Mouse (Mus musculus): ENCODE measurements around the gene Atpif1.
"Not testable (repeated sequence)": the region's sequence is repeated elsewhere in the genome, so short reads cannot be mapped to it uniquely, and the experiment has no call there.

Atpif1 gene

DNA sequence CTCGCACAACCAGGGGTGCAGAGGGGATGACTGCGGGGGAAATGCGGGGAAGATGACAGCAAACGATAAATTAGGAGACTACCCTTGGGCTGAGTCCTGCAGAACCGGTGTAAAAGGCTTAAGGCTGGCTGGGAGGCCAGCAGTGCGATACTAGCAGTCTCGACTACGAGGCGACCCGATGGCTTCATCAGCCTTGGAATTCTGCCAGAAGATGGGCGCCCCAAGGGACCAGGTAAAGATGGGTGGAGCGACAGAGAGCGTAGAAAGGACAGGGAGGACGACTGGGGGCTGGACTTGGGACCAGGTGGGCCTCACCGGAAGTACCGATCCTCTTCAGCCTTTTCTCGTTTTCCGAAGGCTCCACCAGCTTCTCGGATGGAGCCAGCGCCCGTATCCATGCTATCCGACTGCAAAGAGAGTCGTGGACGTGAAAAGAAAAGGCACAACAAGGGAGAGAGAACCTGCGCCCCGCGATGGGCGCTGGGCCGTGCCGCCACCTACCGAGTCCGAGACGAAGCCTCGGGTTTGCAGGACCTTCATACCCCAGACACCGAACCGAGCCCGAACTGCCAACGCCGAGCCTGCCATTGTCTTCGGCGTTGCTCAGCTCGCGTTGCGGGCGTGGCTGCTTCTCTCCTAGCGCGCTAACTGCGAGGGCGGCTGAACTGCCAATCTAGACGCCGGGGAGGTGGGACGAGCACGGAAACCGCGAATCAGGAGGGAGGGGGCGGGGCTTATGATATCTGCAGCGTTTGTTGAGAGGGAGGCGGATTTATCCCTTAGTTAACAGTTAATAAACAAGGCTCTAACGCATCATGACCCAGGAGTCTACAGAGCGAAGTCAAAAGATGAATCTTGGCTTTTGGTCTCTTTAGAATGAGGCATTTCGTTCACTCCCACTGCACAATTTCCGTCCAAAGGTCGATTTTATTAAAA lies at the start of gene Atpif1:
TSS of gene Atpif1 (minus strand) at position 679 of the 936 bp plus-strand sequence.
- DNase-seq (ENCODE audit: low read depth, low spot score), result peak; percentile 98

DNA sequence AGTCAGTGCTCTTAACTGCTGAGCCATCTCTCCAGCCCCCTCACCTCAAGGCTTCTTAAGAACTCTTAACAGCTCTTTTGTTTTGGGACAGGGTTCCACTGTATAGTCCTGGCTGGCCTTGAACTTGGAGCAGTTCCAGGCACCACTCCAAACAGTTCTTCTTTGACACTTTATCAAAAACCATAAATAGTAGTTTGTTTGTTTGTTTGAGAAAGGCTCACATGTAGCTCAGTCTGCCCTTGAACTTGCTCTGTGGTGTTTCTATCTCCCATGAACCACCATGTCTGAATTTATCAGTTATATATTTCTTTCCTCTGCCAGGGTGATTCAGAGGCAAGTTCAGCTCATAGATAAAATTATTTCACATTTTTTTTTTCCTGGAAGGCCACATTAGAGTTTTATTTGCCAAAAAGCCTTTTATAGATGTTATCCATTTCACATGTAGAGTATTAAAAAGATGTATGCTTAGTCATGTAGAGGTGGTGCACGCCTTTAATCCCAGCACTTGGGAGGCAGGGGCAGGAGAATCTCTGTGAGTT lies 41.4 kb upstream of the Atpif1 start:
- no peak for DNase-seq (ENCODE audit: low read depth, low spot score)

DNA sequence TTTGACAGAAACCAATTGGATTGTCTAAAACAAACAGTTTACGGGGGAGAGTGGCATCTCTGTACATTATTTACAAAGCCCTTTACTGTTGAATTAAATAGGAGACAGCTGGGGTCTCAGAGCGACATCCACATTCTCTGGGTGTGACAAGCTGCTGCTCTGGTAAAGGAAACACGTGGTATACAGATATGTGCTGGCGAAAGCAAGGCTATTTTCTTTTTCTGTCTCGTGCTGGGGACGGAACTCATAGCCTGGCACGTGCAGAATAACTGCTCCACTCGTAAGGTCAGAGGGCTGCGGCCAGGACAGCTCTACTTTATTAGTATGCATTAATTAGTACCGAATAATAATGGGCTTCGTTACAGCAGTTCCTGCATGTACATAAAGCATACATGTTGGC lies 39.9 kb upstream of the Atpif1 start:
- no peak for DNase-seq (ENCODE audit: low read depth, low spot score)

DNA sequence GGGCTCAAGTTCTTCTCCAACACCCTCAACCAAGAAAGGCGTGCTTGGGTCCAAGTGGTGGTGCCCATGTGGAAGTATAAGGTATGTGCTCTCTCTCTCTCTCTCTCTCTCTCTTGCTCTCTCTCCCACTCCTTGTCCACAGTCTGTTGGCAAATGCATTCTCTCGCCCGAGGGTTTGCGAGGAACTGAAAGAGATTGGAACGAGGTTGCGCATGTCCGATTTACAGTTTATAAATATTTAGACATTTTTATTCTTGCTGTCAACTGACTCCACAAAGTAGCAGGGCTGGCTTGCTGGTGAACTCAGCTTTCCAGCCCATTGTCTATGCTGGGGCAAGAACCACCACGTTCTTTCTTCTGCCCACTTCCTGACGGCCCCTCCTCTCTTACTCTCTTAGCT lies 37.7 kb upstream of the Atpif1 start:
- DNase-seq (ENCODE audit: low read depth, low spot score), result no peak

DNA sequence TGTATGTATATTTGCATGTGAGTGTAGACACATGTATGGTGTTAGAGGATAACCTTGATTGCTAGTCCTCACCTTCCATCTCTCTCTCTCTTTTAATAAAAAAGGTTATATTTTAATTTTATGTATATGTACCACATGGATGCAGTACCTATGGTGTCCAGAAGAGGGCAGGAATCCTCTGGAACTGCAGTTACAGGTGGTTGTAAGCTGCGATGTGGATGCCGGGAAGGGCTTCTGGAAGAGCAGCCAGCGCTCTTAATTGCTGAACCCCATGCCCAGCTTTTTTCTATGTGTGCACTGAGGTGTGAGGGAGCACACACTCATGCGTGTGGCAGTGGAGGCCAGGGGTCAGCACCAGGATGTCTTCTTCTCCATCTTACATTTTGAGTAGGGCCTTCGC lies 35.7 kb upstream of the Atpif1 start:
- DNase-seq (ENCODE audit: low read depth, low spot score), result peak; percentile 79

DNA sequence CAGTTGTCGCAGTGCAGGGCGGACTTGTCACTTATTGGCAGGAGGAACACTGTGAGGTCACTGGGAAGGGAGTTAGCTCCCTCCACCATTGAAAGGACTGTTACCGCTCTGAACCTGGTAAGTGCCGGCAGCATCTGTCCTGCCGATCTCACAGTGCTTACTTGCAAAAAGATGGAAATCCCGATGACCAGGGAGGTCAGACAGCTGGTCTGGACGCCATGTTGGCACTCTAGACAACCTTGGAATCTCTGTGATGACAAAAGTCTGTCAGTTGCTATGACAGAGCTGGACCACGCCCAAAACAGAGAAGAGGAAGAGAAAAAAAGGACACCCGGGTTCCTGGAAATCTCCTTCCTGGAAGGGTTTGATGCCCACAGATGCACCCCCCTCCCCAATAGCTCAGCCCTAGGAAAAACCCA lies 33.9 kb upstream of the Atpif1 start:
- DNase-seq (ENCODE audit: low read depth, low spot score), result peak; percentile 46

DNA sequence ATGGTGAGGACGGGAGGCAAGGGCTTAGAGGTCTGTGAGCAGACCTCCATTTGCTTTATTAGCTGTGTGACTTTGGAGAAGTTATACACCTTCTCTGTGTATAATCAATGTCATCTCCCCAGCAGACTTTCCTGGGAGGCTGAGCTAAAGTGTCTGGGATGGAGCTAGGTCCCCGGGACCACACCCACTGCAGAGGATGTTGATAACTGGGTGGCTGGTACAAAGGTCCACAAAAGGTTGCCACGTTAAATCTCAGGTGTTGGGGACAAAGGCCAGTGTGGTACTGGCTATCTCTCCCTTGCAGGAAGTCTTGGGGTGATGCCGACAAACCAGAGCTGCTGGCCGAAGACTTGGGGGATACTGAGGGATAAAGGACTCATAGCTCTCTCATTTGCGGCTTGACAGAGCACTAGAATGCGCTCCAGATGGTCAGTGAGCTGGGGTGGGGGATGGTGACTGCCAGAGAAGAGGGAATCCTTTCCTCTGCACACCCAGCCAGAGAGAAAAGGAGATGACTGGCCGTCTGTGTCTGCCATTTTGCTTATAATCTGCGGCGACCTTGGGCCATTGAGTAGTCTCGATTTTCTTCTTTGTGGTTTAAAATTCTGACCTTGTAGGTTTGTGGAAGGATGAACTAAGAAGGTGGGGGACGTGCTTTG lies 31.8 kb upstream of the Atpif1 start:
- DNase-seq (ENCODE audit: low read depth, low spot score), result no peak

DNA sequence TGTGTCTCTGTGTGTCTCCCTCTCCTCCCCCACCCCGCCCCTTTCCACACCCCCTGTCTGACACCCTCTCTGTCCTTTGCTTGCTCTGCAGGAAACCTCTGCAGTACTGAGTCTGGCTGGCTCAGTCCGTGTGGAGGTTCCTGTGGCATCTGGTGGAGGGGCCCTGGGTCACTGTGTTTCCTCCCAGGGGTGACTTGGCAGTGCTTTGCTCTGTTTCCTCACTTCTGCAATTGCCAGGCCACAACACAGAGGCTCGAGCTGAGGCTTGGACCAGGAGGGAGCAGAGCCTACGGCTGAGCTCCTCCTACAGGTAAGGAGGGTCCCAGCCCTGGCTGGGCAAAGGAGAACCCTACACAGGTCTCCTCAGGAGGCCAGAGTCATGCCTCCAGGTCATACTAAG lies 30.5 kb upstream of the Atpif1 start, which contains the start of gene Ptafr:
TSS of gene Ptafr (plus strand) at position 103 of the 400 bp plus-strand sequence.
- DNase-seq (ENCODE audit: low read depth, low spot score), result no peak

DNA sequence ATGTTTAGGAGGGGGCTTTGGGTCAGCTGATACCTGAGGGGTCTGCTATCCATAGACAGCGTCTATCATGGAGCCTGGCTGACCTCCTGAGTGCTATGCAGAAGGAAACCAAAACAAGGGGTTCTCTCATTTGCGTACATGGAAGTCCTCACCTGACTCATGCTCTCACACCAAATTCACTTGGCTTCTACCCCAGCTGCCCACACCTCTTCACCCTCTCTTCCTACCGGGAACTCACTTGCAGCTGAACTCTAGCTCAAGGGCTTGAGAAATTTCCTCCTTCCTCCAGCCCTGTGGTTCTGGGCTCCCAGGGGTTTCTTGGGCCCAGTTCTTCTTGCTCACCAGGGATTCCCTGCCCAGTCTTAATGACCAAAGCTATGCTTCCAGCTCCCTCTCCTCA lies 29.8 kb upstream of the Atpif1 start:
- no peak for DNase-seq (ENCODE audit: low read depth, low spot score)

DNA sequence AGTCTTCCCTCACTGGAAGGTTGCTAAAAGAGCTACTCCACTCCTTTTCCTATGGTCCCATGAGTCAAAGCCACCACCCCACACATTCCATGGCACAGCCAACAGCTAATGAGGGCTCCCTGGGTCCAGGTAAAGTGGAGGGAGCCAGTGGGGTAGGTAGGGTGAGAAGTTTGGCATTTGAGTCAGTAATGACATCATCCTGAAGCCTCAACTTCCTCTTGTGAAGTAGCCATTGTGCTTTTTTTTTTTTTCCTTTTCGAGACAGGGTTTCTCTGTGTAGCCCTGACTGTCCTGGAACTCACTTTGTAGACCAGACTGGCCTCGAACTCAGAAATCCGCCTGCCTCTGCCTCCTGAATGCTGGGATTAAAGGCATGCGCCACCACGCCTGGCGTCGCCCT lies 22.1 kb upstream of the Atpif1 start:
- DNase-seq (ENCODE audit: low read depth, low spot score), result not testable (repeated sequence)

DNA sequence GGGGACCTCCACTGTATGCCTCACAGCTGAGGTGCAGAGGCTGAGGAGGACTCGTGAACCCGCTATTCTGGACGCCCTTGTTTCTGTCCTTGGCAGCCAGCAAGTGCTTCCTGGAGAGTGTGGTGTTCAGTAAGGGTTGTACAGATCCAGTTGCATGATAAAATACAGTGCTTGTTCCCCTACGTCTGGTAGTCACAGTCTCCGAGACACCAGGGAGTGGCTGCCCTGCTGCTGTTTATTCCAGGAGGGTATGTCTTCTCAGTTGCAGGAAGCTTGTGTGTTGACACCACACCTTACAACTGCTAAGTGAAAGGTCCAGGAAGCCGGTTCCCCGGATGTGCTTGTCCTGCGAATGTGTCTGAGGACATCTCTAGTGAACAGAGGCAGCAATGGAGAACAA lies 21.2 kb upstream of the Atpif1 start:
- DNase-seq (ENCODE audit: low read depth, low spot score), result peak; percentile 43

DNA sequence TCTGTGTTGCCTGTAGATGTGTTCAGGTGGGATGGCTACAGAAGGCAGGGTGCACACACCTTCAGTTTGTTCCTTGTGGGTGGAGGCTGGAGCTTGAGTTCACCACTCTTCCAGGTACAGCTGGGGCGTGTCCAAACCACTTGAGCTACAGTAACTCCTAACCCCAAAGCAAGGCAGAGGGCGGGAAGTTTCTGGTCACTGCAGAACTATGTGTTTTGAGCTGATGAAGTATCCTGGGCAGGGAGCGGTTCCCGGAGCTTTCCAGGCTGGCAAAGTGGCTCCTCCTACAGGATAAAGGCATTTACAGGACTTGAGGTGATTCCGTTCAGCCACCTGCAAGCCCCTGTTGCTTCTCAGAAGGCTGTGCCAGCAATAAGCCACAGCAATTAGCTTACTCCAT lies 20.8 kb upstream of the Atpif1 start:
- DNase-seq (ENCODE audit: low read depth, low spot score), result peak; percentile 39

DNA sequence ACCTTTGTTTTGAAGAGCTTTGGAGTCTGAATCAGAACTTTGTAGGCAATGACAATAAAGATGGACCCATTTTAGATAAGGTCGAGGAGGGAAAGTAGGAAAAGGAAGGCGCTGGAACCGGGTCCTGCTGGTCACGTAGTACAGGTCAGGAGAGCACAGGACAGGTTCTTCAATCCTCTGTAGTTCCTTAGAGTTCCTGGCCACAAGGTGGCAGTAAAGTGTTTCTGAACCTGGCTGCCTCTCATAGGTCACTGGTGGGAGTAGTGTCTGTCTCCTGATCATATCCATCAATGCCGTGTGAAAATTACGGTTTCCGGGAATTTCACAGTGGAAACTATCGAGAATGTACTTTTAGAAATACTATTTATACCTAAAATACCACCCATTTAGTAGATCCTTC lies 12.4 kb upstream of the Atpif1 start:
- DNase-seq (ENCODE audit: low read depth, low spot score), result peak; percentile 82

DNA sequence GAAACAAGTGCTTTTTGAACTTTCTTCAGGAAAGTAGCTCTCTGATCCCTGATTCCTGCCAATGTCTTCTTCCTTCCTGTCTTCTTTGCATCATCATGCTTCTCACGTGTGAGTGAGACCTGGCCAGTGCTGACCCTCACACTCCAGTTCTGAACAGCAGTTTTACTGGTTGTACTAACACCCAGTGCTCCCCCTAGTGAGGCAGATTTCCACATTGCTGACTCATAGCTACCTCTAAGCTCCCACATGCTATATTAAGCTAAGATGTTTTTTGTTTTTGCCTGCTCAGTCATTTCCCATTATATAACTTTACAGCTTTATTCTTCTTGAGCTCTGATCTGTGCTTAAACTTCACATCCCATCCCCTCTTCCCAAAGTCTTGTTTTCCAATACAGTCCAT lies 9.3 kb upstream of the Atpif1 start:
- DNase-seq (ENCODE audit: low read depth, low spot score), result no peak

DNA sequence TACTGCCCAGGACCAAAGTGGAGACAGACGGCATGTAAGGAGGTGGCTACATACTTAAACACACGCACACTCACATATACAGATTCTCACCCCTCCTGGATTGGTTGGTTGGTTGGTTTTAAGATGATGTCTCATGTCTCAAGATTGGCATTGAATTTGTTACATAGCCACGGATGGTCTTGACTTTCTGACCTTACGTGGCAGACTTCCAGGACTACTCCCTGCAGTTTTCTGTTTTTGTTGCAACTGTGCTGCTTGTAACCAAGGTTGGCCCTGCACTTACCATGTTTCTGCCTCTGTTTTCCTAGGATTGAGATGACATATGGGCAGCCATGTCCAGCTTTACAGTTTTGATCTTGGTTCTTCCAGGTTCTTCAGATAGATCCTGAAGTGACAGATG lies 8.0 kb upstream of the Atpif1 start:
- no peak for DNase-seq (ENCODE audit: low read depth, low spot score)

DNA sequence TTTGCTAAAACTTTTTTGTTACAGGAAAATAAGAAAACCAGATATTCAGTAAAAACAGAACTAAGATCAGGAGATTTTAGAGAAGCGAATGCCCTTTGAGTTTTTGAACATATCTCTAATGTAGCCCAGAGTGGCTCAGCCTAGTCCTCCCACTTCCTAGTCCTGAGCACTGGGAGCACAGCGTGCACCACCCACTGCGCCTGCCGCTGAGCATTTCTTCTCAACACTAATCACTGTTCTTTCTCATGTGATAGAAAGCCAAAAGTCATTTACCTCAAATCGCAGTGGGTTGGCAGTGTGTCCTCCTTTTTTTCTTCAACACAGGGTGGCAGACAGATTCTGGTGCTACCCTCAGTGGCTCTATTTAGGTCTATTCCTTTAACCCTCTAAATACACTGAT lies 6.0 kb upstream of the Atpif1 start:
- no peak for DNase-seq (ENCODE audit: low read depth, low spot score)

DNA sequence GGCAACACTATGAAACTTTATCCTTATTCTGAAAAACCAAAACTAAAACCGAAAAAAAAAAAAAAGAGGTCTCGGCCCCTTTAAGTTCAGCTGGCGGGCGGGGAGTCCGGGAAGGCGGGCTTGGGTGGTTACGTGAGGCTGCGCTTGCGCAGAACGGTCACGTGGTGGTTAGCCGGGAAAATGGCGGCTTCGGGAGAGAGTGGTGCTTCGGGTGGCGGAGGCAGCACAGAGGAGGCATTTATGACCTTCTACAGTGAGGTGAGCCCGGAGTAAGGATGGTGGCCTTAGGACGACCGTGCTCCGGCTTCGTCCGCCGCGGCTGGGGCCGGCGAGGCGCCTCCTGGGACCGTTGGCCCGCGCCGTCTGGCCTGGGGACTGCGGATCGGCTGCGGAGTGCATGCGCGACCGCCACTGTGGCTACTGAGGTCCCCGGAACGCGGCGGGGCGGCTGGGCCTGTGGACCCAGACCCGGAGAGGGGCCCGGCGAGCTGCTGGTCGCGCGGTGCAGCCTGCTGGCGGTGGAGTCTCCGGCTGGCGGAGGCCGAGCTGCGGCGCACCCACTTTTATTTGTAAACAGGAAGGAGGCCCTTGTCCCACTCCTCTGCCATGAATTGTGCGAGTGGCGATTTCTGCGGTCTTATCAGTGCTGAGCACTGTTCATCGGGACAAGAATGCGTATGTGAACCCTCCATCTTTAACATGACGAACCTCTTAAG lies 2.1 kb upstream of the Atpif1 start, which contains the start of gene Dnajc8:
TSS of gene Dnajc8 (plus strand) at position 145 of the 716 bp plus-strand sequence.
- DNase-seq (ENCODE audit: low read depth, low spot score), result peak; percentile 95

DNA sequence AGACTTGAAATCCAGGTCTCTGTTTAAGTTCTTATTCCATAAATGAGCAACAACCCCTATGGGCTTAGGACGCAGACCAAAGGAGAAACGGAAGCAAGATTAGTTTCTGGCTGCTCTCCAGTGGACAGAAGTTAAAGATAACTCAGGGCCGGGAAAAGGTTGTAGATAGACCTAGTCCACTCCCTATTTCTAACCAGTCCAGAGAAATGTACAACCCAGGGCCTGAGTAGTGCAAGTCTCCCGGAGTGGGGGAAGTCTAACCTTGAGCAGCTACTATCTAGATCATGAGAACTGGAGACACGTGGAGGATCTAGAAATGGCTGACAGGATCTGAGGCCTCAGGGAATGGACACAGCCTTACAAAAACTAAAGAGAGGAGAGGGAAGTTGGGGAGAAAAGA lies 963 bp downstream of the Atpif1 start:
- DNase-seq (ENCODE audit: low read depth, low spot score), result peak; percentile 70

DNA sequence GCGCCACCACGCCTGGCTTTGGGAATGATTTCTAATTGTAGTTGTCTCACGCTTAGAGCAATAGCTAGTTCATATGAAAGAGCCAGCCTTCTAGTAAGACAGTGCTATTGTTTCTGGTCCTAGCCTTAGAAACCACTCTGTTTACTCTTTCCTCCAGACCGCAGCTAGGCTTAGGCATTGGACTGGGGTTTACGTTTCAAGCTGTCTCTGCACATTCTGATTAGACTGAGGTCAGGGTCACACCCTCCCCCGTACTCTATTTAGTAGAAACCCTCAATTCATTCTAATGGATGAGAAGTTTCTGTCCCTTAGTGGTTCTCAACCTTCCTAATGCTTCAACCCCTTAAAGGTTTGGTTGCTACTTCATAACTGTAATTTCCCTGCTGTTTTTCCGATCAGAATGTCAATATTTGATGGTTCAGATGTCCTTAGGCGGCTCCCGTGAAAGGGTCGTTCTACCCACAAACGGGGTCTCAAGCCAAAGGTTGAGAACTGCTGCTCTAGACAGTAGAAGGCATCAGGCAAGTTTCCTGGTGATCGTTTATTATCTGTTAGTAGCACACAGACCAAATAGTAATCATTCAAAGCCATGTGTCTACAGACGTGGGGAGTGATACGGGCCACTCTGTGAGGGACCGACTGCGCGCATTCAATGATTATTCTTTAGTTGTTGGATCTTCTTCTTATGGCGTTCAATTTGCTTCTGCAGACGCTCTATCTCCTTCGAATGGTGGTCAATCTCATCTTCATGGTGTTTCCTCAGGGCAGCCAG lies 3.2 kb downstream of the Atpif1 start:
- peak; percentile 66 for DNase-seq (ENCODE audit: low read depth, low spot score)

DNA sequence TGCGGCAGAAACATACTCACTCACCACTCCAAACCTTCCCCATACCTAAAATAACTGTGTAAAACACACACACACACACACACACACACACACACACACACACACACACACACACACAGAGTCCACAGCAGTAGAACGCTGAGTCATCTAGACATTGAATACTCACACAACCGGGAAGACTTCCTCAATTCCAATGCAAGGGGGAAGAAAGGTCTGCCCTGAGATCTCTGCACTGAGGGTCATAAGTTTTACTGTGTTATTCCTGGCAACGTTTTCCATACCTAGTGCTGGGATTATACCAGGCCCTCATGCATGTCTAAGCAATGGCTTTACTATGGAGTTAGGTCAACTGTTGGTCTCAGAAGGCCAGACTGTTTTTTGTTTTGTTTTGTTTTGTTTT lies 4.1 kb downstream of the Atpif1 start:
- DNase-seq (ENCODE audit: low read depth, low spot score), result no peak

DNA sequence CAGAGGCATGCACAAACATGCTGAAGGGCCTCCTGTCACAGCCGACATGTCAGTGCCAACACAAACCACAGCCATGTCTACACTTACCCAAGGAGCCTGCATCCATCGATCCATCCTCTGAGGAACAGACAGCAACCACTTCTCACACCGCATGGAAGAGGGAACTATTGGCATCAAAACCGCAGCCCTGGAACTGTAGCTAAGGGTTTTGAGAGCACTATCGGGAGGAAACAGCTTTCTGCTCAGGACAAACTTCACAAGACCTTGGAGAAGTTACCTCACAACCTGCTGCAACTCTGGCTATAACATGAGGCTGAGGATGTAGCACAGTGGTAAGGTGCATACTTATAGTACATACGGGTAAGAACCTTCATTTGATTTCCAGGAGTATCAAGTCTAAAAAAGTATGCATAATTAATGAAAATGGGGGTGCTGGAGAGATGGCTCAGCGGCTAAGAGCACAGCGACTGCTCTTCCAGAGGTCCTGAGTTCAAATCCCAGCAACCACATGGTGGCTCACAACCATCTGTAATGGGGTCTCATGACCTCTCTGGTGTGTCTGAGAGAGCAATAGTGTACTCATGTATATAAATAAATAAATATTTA lies 5.4 kb downstream of the Atpif1 start:
- DNase-seq (ENCODE audit: low read depth, low spot score), result no peak
